Mouse (Mus musculus) CH12.LX (cell line): ENCODE data around the gene Cep170. TPM values are rescaled to one million over a fixed set of nuclear protein-coding genes. Genes with fewer than 3 reads are reported as not detected.

Source experiments
- DNase-seq: peaks from one replicate; pipeline ENCODE4 v3.0.0-alpha.2; 2013; ENCODE audit errors: extremely low read depth
- H3K27ac ChIP-seq: 2 replicates; pipeline ENCODE4 v1.5.1; 2012; ENCODE audit warnings: low read depth, mild to moderate bottlenecking, control low read depth, moderate library complexity; ENCODE audit not compliant: insufficient read depth
- H3K27me3 ChIP-seq: replicated peaks from 2 replicates; pipeline ENCODE3; 2012; ENCODE audit warnings: inconsistent platforms
- H3K36me3 ChIP-seq, 2 experiments: replicated peaks in 1 of 2; 2 replicates each; pipeline versions ENCODE3 to v1.6.1; 2012; ENCODE audit warnings: inconsistent platforms in 1 of 2, low read length in 1 of 2, mild to moderate bottlenecking in 1 of 2, mixed read lengths in 1 of 2, moderate library complexity in 1 of 2; ENCODE audit not compliant: control insufficient read depth in 1 of 2, insufficient read depth in 1 of 2
- H3K4me1 ChIP-seq, 2 experiments: 2 replicates each; pipeline ENCODE4 v1.6.1; 2012; ENCODE audit warnings: inconsistent platforms in 1 of 2, moderate library complexity in 1 of 2; ENCODE audit not compliant: insufficient read depth in 2 of 2, control insufficient read depth in 1 of 2
- H3K4me2 ChIP-seq: 2 replicates; pipeline ENCODE4 v1.6.1; 2012; ENCODE audit warnings: low read depth, mild to moderate bottlenecking, control low read depth; ENCODE audit not compliant: poor library complexity, insufficient read depth, severe bottlenecking
- H3K4me3 ChIP-seq, 3 experiments: fragments of 150-350 bp in 1 of 3; sonication (generic) in 1 of 3; replicated peaks in 1 of 3; 2 replicates each; pipeline versions ENCODE3 to v1.5.1; 2011 to 2012; ENCODE audit warnings: low read depth in 2 of 3, low read length in 2 of 3, mild to moderate bottlenecking in 2 of 3, moderate library complexity in 2 of 3, control low read depth in 1 of 3, improper control_type of control experiment in 1 of 3, inconsistent platforms in 1 of 3, mixed read lengths in 1 of 3; ENCODE audit not compliant: poor library complexity in 1 of 3
- H3K79me2 ChIP-seq: replicated peaks from 2 replicates; pipeline ENCODE4 v1.6.1; 2012; ENCODE audit warnings: mild to moderate bottlenecking, moderate library complexity; ENCODE audit not compliant: control insufficient read depth, poor library complexity, insufficient read depth, severe bottlenecking; ENCODE audit errors: extremely low read depth
- H3K9ac ChIP-seq: 2 replicates; pipeline ENCODE4 v1.6.1; 2012; ENCODE audit warnings: low read depth, mild to moderate bottlenecking, control low read depth, moderate library complexity; ENCODE audit not compliant: insufficient read depth
- H3K9me3 ChIP-seq: replicated peaks from 2 replicates; pipeline ENCODE3; 2012; ENCODE audit warnings: low read length, inconsistent platforms, mixed read lengths
- BHLHE40 ChIP-seq: IDR thresholded peaks from 2 replicates; pipeline ENCODE4 v1.6.1; 2011; ENCODE audit warnings: mild to moderate bottlenecking, low read depth, low read length, improper control_type of control experiment
- CHD1 ChIP-seq: IDR thresholded peaks from 2 replicates; pipeline ENCODE4 v1.6.1; 2012; ENCODE audit warnings: low read depth, low read length, improper control_type of control experiment, inconsistent platforms
- CHD2 ChIP-seq: IDR thresholded peaks from 2 replicates; pipeline ENCODE4 v1.6.1; 2011; ENCODE audit warnings: low read length, improper control_type of control experiment
- CTCF ChIP-seq, 2 experiments: IDR thresholded peaks in 1 of 2; conservative IDR thresholded peaks in 1 of 2; 2 replicates each; pipeline ENCODE4 v1.5.1; 2011 to 2012; ENCODE audit warnings: low read depth in 2 of 2, low read length in 2 of 2, improper control_type of control experiment in 1 of 2, inconsistent platforms in 1 of 2, mild to moderate bottlenecking in 1 of 2, moderate library complexity in 1 of 2
- E2F4 ChIP-seq: IDR thresholded peaks from 2 replicates; pipeline ENCODE4 v1.6.1; 2011; ENCODE audit warnings: low read depth, low read length, improper control_type of control experiment; ENCODE audit not compliant: insufficient replicate concordance
- ELF1 ChIP-seq: IDR thresholded peaks from 2 replicates; pipeline ENCODE4 v1.6.1; 2014; ENCODE audit warnings: low read depth, mild to moderate bottlenecking, inconsistent platforms, low read length, improper control_type of control experiment
- EP300 ChIP-seq: IDR thresholded peaks from 2 replicates; pipeline ENCODE4 v1.6.1; 2011; ENCODE audit warnings: low read length, improper control_type of control experiment
- ETS1 ChIP-seq: conservative IDR thresholded peaks from 2 replicates; pipeline ENCODE4 v1.6.1; 2012; ENCODE audit warnings: low read depth, mild to moderate bottlenecking, inconsistent platforms, low read length, improper control_type of control experiment, moderate library complexity
- GABPA ChIP-seq: IDR thresholded peaks from 2 replicates; pipeline ENCODE4 v1.6.1; 2012; ENCODE audit warnings: low read depth, low read length, improper control_type of control experiment, inconsistent platforms; ENCODE audit not compliant: insufficient replicate concordance
- IRF4 ChIP-seq: IDR thresholded peaks from 2 replicates; pipeline ENCODE4 v1.6.1; 2014; ENCODE audit warnings: low read depth, mild to moderate bottlenecking, inconsistent platforms, low read length, improper control_type of control experiment
- JUN ChIP-seq: IDR thresholded peaks from 2 replicates; pipeline ENCODE4 v1.6.1; 2011; ENCODE audit warnings: low read depth, mild to moderate bottlenecking, low read length, improper control_type of control experiment, moderate library complexity; ENCODE audit not compliant: insufficient read depth
- JUND ChIP-seq: conservative IDR thresholded peaks from 2 replicates; pipeline ENCODE4 v1.6.1; 2011; ENCODE audit warnings: low read depth, low read length, improper control_type of control experiment
- MAX ChIP-seq: IDR thresholded peaks from 2 replicates; pipeline ENCODE4 v1.6.1; 2011; ENCODE audit warnings: low read length, improper control_type of control experiment
- MAZ ChIP-seq: IDR thresholded peaks from 2 replicates; pipeline ENCODE4 v1.6.1; 2012; ENCODE audit warnings: low read depth, mild to moderate bottlenecking, inconsistent platforms, low read length, improper control_type of control experiment, moderate library complexity
- MEF2A ChIP-seq: IDR thresholded peaks from 2 replicates; pipeline ENCODE4 v1.6.1; 2014; ENCODE audit warnings: low read depth, mild to moderate bottlenecking, inconsistent platforms, low read length, improper control_type of control experiment, borderline replicate concordance
- MXI1 ChIP-seq: IDR thresholded peaks from 2 replicates; pipeline ENCODE4 v1.6.1; 2011; ENCODE audit warnings: mild to moderate bottlenecking, low read depth, low read length, improper control_type of control experiment
- MYC ChIP-seq: IDR thresholded peaks from 2 replicates; pipeline ENCODE4 v1.6.1; 2011; ENCODE audit warnings: low read depth, mild to moderate bottlenecking, improper control_type of control experiment, low read length
- PAX5 ChIP-seq: IDR thresholded peaks from 2 replicates; pipeline ENCODE4 v1.6.1; 2012; ENCODE audit warnings: low read length, inconsistent platforms, mixed read lengths
- POLR2A ChIP-seq: IDR thresholded peaks from 2 replicates; pipeline ENCODE4 v1.6.1; 2011; ENCODE audit warnings: low read depth, mild to moderate bottlenecking, improper control_type of control experiment, low read length
- POLR2AphosphoS2 ChIP-seq: IDR thresholded peaks from 2 replicates; pipeline ENCODE4 v1.6.1; 2011; ENCODE audit warnings: low read depth, low read length, improper control_type of control experiment
- RAD21 ChIP-seq: IDR thresholded peaks from 2 replicates; pipeline ENCODE4 v1.6.1; 2011; ENCODE audit warnings: low read depth, mild to moderate bottlenecking, low read length, improper control_type of control experiment, moderate library complexity
- SMC3 ChIP-seq: IDR thresholded peaks from 2 replicates; pipeline ENCODE4 v1.6.1; 2011; ENCODE audit warnings: low read depth, low read length, improper control_type of control experiment
- UBTF ChIP-seq: IDR thresholded peaks from 2 replicates; pipeline ENCODE4 v1.6.1; 2012; ENCODE audit warnings: low read depth, mild to moderate bottlenecking, inconsistent platforms, low read length, improper control_type of control experiment, moderate library complexity
- USF2 ChIP-seq: conservative IDR thresholded peaks from 2 replicates; pipeline ENCODE4 v1.6.1; 2011; ENCODE audit warnings: low read depth, low read length, improper control_type of control experiment
- ZC3H11A ChIP-seq: IDR thresholded peaks from 2 replicates; pipeline ENCODE4 v1.6.1; 2012; ENCODE audit warnings: low read depth, mild to moderate bottlenecking, inconsistent platforms, low read length, improper control_type of control experiment
- ZKSCAN1 ChIP-seq: IDR thresholded peaks from 2 replicates; pipeline ENCODE4 v1.6.1; 2012; ENCODE audit warnings: low read depth, inconsistent platforms, low read length, improper control_type of control experiment, borderline replicate concordance
- ZMIZ1 ChIP-seq: IDR thresholded peaks from 2 replicates; pipeline ENCODE4 v1.6.1; 2012; ENCODE audit warnings: low read depth, mild to moderate bottlenecking, inconsistent platforms, low read length, improper control_type of control experiment
- ZNF384 ChIP-seq: IDR thresholded peaks from 2 replicates; pipeline ENCODE4 v1.6.1; 2012; ENCODE audit warnings: low read depth, low read length, improper control_type of control experiment, inconsistent platforms
- dilution Hi-C: fragments of 300-500 bp; cut with MboI; formaldehyde crosslinking; loops from 2 replicates; pipeline ENCODE4 v1.14.3; 2020; ENCODE audit warnings: low sequenced_read_pairs; ENCODE audit not compliant: extremely low pct_unique_long_range_greater_than_20kb, extremely low pct_ligation_motif_present
- in situ Hi-C: fragments of 300-500 bp; cut with MboI; formaldehyde crosslinking; loops from 3 replicates; pipeline ENCODE4 v1.14.3; 2019; ENCODE audit warnings: low sequenced_read_pairs, low pct_ligation_motif_present, low pct_unique_long_range_greater_than_20kb, mixed read lengths
- polyA plus RNA-seq: library from polyadenylated mRNA; unstranded; fragments of >175 nt; gene quantifications from 2 replicates; pipeline ENCODE4 v1.2.1, GENCODE M21; 2012; ENCODE audit warnings: low read depth; ENCODE audit not compliant: insufficient read length
- total RNA-seq, 2 experiments: library from RNA; depleted of rRNA; stranded (reverse); fragments of 300-350 nt in 1 of 2; fragments of >200 nt in 1 of 2; gene quantifications; 2 replicates each; pipeline ENCODE4 v1.2.3; 2012 to 2014

Gene Cep170
- total and polyA plus RNA-seq, 3 experiments = 14.8 to 16.6 (median 16.1) TPM

GRCm38 (mm10) chr1:176712436-176712835, 101.4 kb downstream of the Cep170 start:
- Histone ChIP-seq H3K27ac (no peak overlapping the region), H3K79me2 (no peaks in the 10 kb centered on the region), H3K36me3 (no peaks in the 10 kb centered on the region), H3K27me3 (no peaks in the 10 kb centered on the region), H3K4me2 (no peak overlapping the region), H3K4me1 (peaks cover 0 to 4% of the 10 kb centered on the region in 2 experiments; a peak in 2 of 4 replicates), H3K9me3 (no peaks in the 10 kb centered on the region), H3K4me3 (no peak overlapping the region), H3K9ac (no peak overlapping the region)
- no peak for TF ChIP-seq POLR2AphosphoS2
- TF ChIP-seq ZKSCAN1 = no peak
- no peak for TF ChIP-seq ETS1
- TF ChIP-seq USF2 = no peak
- TF ChIP-seq CHD2 = no peak
- TF ChIP-seq SMC3 = peak; percentile 90
- no peak for TF ChIP-seq MXI1
- TF ChIP-seq MAX = no peak
- peak; percentile 81; the same call in 1 of the 2 replicates for TF ChIP-seq IRF4
- peak; percentile 88 for TF ChIP-seq RAD21
- no peak for TF ChIP-seq BHLHE40
- TF ChIP-seq JUN = peak; percentile 62
- TF ChIP-seq UBTF = no peak
- TF ChIP-seq POLR2A = no peak
- TF ChIP-seq MAZ = no peak
- TF ChIP-seq JUND = peak; percentile 79
- 0 out of 2 replicates have a peak, but pooled peaks have one; percentile 30 for TF ChIP-seq MYC
- peak; percentile 36 to 86; a peak in 2 of 4 replicates for TF ChIP-seq CTCF (conservative IDR thresholded peaks at IDR 0.05 in 1 of 2, IDR thresholded peaks at IDR 0.05 in 1 of 2; ENCODE audit: low read depth in 2 of 2, low read length in 2 of 2)
- TF ChIP-seq PAX5 = no peak
- no peak for TF ChIP-seq EP300
- no peak for TF ChIP-seq GABPA
- no peak for TF ChIP-seq CHD1
- TF ChIP-seq ZC3H11A = peak; percentile 69
- no peak for TF ChIP-seq ZNF384
- in situ Hi-C loops (loop anchor here (25.0 kb wide), 2 partner anchors 300 to 375 kb away; no protein-coding TSS in a partner anchor), dilution Hi-C loops (no loop called here)
- DNase-seq = peak; percentile 84

DNA sequence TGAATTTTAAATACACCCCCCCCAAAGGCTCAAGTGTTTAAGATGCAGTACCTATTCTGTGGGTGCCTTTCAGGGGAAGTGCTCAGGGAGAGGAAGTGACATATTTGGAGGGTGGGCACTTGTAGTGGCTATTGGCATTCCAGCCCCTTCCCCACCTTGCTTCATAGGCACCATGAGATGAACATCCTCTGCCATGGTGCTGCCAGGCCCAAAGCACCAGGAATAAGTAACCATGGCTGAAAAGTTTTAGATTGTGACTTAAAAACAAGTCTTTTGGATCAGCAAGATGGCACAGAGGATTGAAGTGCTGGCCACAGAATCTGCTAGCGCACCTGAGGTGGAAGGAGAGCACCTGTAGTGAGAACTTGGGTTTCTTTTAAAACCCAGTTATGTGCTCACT, 113.6 kb downstream of the Cep170 start:
- Histone ChIP-seq H3K27ac (no peak overlapping the region), H3K4me1 (0 out of 4 replicates have a peak, but pooled peaks cover 0 to 2% of the 10 kb centered on the region in 2 experiments), H3K27me3 (no peaks in the 10 kb centered on the region), H3K79me2 (no peaks in the 10 kb centered on the region), H3K4me3 (no peak overlapping the region)
- no peak for DNase-seq
- dilution Hi-C loops = no loop called here
- TF ChIP-seq ELF1 (no peak), ZNF384 (no peak), MAZ (no peak), MEF2A (no peak), E2F4 (no peak), JUND (no peak), EP300 (no peak), UBTF (no peak), MAX (no peak), MXI1 (no peak), CHD1 (no peak), ETS1 (no peak), ZMIZ1 (no peak), GABPA (no peak), USF2 (no peak)
- TF ChIP-seq, all 38 proteins: peak for 0
- in situ Hi-C loops = loop anchor here (25.0 kb wide), 2 partner anchors 312 to 363 kb away; no protein-coding TSS in a partner anchor
- Histone ChIP-seq H3K9ac (no peak overlapping the region), H3K4me2 (no peak overlapping the region), H3K36me3 (no peaks in the 10 kb centered on the region), H3K9me3 (no peaks in the 10 kb centered on the region)
